Mouse (Mus musculus): ENCODE measurements around the gene Opa1. TPM values are rescaled to one million over a fixed set of nuclear protein-coding genes. Genes with fewer than 3 reads are reported as not detected.

Opa1 gene
- total RNA-seq (2021): 10 to 100 TPM; 79.6 to 87.3 TPM
- long read RNA-seq, experiment 1, full-length matches to known transcripts: 8 of 33 reads
- long read RNA-seq, experiment 1, partial matches to known transcripts: 2 of 33 reads
- long read RNA-seq, experiment 1, other reads (novel, unspliced or antisense): 23 of 33 reads
- long read RNA-seq, experiment 2, full-length matches to known transcripts: 13 of 37 reads
- long read RNA-seq, experiment 2, partial matches to known transcripts: 3 of 37 reads
- long read RNA-seq, experiment 2, other reads (novel, unspliced or antisense): 21 of 37 reads

DNA sequence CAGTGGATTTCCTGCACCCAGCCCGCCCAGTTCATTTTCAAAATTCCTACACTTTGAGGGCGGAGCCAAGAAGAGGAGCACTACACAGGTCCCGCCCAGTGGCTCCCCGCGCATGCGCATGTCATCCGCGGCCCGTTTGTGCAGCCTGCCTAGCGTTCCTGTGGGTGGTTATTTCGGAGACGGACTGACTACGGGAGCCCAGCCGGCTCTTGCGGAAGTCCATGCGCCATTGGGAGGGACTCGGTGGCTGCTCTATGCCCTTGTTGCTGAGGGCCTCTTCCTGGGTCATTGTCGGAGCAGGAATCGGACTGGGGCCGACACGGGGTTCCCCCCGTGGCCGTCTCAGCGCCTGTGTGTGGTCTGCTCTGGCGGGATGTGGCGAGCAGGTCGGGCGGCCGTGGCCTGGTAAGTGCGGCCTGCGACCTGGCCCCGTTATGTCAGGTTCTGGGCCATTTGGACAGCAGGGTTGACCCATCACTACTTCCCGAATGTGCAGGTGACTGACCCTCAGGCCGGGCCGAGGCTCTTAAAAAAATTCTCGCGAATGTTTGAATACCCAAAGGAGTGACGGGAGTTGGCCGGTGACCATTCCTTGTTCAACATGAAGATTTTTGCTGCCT, at the start of gene Opa1:
TSS of gene Opa1 (plus strand) at position 168 of the 620 bp plus-strand sequence.
- peak; percentile 95 to 100 for DNase-seq
- intact Hi-C loops (cut with DNase I): no loop called here

DNA sequence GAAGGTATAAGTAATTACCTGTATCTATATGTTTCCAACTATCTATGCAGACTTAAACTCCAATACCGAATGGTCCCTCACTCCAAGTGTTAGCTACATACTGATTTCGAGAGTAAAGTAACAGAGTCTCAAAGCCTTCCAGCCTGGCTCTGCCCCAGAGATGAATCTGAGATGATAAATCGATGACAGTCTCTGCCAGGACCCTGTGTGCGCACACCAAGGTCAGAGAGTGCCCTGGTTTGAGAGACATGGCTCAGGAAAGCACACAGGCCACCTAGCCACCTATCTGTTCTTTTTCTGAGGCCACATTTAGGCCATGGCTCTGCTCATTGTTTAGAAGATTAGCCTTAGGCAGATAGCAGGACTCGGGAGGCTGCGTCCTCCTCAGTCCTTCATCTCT, 45.5 kb upstream of the Opa1 start:
- intact Hi-C loops (cut with DNase I): no loop called here
- no peak for DNase-seq

DNA sequence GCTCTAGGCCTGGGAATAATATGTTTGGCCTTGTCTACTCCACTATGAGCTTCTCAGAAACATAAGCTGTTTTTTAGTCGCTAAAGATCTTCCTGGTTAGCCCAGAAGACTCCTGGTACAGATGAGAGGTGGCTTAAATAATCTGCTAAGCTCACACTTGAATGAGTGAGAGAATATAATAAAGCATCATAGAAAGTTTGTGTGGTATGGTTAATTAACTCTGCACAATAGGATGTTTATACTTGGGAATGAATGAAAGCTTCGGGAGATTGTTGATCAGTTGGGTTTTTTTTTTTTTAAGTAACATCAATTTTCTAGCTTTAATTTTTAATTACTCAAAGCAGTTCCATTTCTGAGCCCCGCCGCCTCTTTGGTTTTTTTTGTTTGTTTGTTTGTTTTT, 43.3 kb upstream of the Opa1 start:
- DNase-seq: no peak

DNA sequence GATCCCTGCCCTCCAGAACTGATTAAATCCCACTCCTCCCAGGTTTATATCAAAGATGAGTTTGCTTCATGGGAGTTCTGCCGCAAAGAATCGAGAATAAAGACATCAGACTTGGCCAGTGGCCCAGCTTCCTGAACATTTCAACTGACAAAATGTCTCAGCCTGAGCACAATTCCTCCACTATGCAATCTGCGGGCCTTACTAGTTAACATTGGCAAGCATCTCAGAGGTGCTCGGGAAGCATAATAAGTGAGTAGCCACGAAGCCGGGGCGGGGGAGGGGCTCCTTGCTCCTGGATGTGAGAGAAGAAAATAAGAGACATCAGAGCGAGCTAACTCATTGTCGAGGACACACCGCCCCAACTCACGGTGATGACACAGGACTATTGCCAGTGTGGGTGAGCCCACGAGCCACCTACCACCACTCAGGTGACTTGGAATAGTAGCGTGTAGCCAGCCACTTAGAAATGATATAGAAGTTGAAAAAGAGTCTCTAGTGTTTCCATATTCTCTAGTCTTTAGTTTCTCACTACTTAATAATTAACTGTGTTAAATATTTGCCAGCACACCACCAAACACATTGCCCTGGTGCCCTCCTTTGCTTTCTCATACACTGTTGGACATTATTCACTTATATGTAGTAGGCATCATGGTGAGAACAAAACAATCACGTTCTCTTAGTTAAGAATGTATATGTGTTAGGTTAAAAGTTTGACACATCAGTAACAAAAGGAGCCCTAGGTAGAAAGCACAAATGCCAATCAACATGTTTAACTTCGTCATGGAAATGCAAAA, 42.5 kb upstream of the Opa1 start:
- intact Hi-C loops (cut with DNase I): no loop called here
- DNase-seq: no peak

More for the DNA sequence above, 43.3 kb upstream of the Opa1 start:
- intact Hi-C loops (cut with DNase I): no loop called here

DNA sequence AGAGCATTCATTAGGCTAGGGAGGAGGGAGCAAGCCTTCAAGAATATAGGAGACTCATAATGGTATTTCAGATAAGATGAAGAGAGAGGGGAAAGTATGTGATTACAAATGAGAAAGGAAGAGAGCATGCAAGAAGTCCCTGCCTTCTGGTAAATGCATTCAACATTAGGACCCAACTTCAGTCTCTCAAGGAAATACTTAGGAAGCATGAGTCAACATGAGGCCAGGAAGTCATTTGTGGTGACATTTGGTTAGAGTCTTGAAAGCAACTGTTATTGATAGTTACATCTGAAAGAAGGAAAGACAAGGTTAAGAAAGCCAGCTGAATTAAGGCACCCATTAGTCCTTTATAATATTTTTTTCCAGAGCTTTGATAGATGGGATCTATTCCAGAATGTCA, 39.2 kb upstream of the Opa1 start:
- intact Hi-C loops (cut with DNase I): no loop called here
- DNase-seq: no peak

DNA sequence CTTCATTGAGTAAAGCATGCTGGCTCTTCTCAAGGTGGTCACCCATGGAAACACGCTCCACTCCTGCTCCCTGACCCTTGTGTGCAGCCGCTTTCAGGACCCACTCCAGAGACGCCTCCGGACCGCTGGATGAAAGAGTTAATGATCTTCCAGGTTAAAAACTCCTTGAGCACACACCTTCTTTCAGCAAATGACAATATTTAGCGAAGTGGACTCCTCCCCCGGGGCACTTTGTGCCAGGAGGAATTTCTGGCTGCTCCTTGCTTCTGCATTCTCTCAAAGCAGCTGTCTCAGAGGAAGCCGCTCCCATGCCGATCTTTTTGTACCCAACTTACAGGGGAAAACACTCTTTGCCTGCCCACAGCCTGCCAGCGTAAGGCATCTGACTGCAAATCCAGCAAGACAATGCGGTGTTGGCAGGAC, 37.9 kb upstream of the Opa1 start:
- DNase-seq: no peak
- intact Hi-C loops (cut with DNase I): no loop called here

DNA sequence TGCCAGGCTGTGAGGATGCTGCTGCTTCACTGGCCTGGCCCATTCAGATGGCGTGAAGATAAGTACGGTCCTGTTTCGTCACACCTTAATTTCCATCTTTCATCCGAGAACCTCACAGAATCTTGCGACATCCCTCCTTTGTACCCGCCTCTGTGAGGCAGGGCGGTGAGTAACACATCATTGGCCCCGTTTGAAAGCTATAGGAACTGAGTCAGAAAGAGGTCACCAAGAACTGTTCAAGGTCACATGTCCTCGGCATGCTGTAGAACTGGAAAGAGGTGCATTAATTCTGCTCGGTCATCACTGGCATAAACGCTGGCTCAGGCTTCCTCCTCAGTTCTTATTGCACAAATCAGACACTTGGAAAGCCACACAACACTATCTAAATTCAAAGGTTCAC, 34.3 kb upstream of the Opa1 start, which contains the start of gene Atp13a4:
TSS of gene Atp13a4 (minus strand) at position 36 of the 400 bp plus-strand sequence.
- intact Hi-C loops (cut with DNase I): no loop called here
- no peak for DNase-seq

DNA sequence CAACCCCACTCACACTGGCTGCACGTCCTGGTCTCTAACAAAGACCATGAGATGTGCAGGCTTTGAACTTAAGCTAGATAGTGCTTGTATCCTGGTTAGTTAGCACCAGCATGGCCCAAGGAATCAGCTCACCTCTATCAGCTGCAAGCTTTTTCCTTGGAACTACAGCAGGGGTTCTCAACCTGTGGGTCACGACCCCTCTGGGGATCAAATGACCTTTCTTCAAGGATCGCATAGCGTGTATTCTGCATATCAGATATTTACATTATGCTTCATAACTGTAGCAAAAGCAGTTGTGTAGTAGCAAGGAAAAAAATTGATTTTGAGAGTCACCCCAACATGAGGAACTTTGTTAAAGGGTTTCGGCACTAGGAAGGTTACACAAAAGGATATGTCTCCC, 19.5 kb upstream of the Opa1 start:
- intact Hi-C loops (cut with DNase I): loop anchor here (10.0 kb wide), 3 partner anchors 535 to 965 kb away; no protein-coding TSS in a partner anchor

DNA sequence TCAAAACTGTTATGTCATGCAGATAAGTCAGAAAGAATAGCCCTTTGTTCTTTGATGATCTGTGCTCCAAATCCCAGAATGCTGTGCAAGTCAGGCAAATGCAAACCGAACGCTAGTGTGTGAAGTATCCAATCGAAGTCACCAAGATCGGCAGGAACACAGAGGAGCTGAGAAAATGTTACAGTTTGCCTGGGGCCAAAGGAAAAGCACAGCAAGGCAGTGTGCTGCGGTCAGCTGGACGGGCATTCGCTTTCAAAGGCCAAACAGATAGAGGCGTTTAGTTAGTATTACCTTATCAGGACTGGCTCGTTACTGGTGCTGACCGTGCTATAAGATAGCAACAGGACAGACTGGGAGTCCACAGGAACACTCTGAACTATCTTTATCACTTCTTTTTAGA, 18.7 kb upstream of the Opa1 start:
- intact Hi-C loops (cut with DNase I): loop anchor here (10.0 kb wide), 3 partner anchors 536 to 966 kb away; no protein-coding TSS in a partner anchor
- no peak for DNase-seq

More for the DNA sequence above, 19.5 kb upstream of the Opa1 start:
- DNase-seq: no peak

DNA sequence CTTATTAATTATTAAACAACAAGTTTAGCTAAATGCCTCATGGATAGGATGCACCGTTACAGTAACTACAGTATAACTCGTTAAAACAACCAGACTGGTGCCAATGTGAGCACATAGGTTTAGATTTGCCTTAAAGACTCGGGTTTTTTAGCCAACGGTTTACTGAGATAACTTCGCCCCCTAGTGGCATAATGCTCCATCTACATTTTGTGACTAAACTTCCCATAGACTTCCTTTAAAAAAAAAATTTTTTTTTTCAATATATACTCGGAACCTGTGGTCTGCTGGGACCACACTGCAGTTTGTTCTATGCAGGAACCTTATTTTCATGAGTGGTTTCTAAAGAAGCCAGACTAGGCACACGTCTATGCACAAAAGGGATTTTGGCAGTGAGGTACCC, 18.3 kb upstream of the Opa1 start:
- no peak for DNase-seq

DNA sequence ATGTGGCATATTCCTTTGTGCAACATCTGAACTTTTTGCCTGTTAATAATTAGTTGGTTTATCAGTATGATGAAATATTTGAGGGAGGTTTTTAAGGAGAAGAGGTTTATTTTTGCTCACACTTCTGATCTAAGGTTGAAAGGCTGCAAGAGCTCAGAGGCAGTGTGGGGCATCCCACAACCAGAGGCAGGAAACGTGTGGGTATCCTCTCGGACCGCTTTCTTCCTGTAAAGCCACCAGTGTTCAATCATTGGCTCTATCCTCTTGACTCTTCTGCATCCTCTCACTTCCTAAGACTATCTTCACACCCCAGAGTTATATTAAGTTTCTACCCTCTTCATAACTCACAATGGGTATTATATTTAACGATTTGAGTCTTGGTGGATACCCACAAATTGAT, 5.1 kb upstream of the Opa1 start:
- no peak for DNase-seq
- intact Hi-C loops (cut with DNase I): no loop called here

More for the DNA sequence above, 18.3 kb upstream of the Opa1 start:
- intact Hi-C loops (cut with DNase I): loop anchor here (1.0 to 10.0 kb wide), 4 partner anchors 536 to 966 kb away; no protein-coding TSS in a partner anchor

DNA sequence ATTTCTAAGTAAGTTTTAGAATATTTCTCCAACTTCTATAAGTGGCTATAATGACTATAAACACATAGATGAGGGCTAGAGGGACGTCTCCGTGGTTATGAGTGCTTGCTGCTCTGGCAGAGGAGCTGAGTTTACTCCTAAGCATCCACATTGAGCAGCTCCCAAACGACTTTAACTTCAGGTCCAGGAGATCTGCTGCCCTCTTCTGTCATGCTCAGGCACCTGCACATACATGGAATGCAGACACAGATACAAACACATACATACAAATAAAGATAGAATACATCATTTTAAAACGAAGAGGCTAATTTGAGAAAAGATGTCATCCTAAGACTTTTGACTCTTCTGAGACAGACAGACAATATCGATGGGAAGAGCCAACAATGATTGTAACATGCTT, 3.5 kb upstream of the Opa1 start:
- intact Hi-C loops (cut with DNase I): no loop called here
- DNase-seq: no peak

DNA sequence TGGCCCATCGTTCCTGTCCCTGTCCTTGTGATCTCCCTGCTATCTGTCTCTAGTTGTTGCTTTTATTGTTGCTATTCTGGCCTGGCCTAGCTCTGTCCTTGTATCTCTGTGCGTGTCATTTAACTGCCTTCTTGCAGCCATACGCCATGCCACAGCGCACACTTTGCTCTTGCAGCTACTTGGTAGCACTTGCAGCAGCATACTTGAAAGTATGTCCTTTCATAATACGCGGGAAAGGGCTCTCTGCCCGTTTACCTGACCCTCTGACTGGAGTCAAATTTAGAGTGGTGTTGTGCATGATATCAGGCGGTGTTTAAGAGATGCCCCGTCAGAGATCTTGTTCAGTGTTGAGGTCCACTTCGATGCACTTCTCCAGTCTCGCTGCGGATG, 648 bp downstream of the Opa1 start:
- intact Hi-C loops (cut with DNase I): no loop called here
- no peak for DNase-seq

DNA sequence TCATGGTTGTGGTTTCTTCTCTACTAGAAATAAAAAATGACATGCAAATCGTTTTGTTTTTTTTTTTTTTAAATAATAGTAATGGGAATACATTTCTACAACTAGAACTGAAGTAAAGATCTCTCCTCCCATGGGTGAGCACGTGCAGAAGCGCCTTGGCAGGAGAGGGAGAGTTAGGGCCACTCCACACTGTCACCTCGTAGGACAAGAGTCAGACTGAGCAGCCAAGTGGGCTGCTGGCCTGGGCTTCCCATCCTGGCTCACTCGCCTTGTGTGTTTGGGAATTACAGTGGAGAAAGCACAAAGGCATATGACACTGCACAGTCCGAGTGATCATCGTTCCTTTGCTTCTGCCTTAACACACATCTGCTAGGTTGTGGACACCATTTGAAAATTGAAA, 13.0 kb downstream of the Opa1 start:
- intact Hi-C loops (cut with DNase I): no loop called here
- DNase-seq: no peak

DNA sequence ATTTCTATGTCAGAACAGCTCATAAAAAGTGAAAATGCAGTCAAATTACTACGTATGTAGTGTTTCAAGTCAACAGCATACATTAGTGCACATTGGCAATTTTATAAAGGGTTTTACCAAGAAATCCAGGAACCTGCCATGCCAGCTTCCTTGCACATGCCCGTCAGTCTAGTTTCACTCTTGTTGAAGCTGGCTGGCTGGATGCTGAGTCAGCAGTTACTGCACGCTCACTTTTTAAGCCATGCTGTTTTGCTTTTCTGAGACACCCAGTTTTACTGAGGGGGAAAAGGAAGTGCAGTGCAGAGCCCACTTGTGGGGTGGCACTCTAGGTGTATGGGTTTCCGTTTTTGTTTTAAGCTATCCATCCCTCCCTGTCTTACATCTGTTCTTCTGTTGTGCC, 18.0 kb downstream of the Opa1 start:
- intact Hi-C loops (cut with DNase I): no loop called here
- DNase-seq: no peak

DNA sequence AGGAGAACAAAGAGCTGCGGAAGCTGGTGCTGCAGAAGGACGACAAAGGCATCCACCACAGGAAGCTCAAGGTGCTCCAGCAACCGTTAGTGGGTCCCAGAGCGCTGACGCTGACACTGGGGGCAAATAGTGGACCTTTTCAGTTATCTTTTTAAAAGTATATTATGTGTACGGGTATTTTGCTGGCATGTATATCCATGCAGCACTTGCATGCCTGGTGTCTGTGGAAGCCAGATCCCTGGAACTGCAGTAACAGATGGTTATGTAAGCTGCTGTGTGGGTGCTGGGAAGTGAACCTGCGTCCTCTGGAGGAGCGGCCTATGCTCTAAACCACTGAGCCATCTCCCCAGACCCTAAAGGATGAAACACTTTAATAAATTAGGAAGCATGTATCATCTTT, 26.4 kb downstream of the Opa1 start:
- DNase-seq: no peak
- intact Hi-C loops (cut with DNase I): no loop called here

DNA sequence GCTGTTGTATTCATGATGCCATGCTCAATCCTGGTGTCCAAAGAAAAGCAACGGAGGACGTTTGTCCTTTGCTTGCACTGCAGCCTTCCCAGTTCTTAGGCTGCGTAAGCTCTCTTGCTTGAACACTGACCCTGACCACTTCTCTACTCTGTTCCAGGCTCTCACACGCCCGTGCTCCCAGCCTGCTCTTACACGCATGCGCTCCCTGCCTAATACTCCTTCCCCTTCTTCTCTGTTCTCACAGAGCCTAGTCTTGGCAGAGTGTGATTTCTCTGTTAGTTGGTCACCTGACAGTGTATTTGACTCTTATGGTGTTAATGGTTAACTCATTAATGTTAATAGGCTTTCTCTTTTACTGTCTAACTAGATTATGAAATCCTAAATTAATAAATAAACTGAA, 28.0 kb downstream of the Opa1 start:
- no peak for DNase-seq
- intact Hi-C loops (cut with DNase I): no loop called here

DNA sequence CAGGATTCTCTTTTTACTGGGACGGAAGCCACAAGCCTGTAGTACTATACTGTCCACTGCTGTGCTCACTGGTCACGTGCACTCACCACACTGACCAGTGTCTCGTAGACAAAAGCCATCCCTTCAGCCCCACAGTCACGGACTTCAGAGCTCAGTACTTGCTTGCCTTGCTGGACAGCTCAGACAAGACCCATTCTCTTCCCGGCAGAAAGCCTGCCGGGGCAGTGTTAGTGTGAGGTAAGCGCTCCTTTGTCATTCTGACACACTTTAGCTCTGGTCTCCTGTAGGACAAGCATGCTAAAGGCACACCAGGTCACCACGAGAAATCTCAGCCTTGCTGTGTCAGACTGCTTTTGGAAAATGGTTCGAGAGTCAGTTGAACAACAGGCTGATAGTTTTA, 35.6 kb downstream of the Opa1 start:
- DNase-seq: no peak
- intact Hi-C loops (cut with DNase I): no loop called here

DNA sequence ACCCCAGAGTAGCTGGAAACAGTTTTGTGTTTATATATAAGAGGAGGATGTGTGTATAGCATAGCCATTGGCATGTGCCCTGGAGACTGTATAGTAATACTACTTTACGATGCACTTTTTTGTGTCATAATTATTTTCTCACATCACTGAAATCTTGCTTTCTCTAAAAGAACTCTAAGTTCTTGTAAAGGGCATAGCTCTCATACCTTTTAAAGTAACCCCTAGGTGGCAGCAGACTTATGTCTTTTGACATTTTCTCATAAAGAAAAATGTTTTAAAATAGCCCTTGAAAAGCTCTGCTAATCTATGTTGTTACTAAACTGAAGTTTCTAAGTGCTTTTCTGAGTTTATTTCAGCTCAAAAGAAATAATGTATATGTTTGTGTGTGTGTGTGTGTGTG, 49.9 kb downstream of the Opa1 start:
- intact Hi-C loops (cut with DNase I): no loop called here
- no peak for DNase-seq

DNA sequence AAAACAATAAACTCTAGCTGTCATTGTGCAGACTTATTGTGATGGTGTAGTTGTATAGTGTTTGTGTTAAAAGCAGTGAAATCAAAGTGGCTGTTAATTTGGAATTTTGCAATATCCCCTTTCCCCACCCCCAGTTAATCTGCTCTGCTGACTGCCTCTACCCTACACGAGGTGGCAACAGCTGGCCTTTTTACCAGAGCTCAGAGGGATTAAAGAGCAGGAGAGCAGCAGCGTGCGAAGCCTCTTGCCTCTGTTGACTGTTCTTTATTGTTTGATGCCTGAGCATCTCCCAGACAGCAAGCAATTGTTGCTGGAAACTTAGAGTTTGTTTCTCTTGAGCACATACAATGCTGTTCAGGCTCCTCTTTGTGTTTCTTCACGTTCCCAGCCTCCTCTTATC, 56.6 kb downstream of the Opa1 start:
- no peak for DNase-seq
- intact Hi-C loops (cut with DNase I): loop anchor here (2.0 kb wide), 1 partner anchor 601 kb away; no protein-coding TSS in a partner anchor

DNA sequence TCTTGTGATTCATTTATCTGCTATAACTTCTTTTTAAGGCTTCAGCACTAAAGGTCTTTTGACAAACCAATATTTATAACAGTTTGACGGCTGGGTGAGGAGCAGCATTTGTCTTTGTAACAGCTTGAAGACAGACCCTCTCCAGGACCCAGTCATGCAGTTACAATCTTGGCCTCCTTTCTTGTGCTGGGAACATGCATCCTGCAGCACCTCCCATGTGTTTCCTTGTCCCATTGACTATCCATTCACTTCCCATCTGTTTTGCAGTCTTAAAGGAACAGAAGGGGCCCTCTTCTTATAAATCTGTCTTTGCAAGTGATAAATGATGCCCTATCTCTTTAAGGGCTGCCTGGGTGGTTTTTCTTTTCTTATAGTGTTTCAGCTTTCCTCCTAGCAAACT, 63.2 kb downstream of the Opa1 start:
- intact Hi-C loops (cut with DNase I): no loop called here
- DNase-seq: no peak
